Mouse (Mus musculus): ENCODE data around the gene Itsn1.

DNA sequence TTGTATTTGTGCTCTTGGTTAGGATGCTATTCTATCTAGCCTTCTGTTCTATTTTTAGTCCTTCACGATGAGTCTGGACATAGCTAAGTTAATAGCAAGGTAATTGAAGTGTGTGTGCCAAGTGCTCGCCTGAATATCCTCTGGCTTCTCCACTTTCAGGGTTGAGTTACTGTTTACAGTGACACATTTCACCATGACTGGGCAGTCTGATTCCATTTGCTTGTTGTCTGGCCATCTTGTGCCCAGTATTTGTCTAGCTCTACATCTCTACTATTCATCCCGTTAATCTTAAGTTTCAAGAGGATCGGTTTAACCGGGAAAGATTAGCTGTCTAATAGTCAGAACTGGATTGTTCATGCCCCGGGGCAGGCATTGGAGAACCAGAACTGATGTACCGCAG, 33.4 kb downstream of the Itsn1 start:
- TF ChIP-seq CTCF (IDR thresholded peaks at IDR 0.05; ENCODE audit: extremely low read depth, insufficient read depth, low read length) (no peak), POLR2A (IDR thresholded peaks at IDR 0.05; ENCODE audit: extremely low read depth, insufficient read depth, low read length) (no peak)

Data from cortical plate, adult 2 months (tissue).